Mouse (Mus musculus) heart, postnatal 0 days (tissue): ENCODE data around the gene Myrf.

ENCODE experiments used
- CTCF ChIP-seq: IDR thresholded peaks from 2 replicates; pipeline ENCODE4 v1.5.1; 2016; ENCODE audit warnings: antibody characterized with exemption, control low read depth, low read depth
- EP300 ChIP-seq: IDR thresholded peaks from 2 replicates; pipeline ENCODE4 v1.6.1; 2016; ENCODE audit warnings: antibody characterized with exemption, low read depth

- TF ChIP-seq EP300 (no peak), CTCF (no peak)
These were observed 36.5 kb downstream of the Myrf start, which contains the start of the genes Tmem258 and Fen1 for GRCm38 (mm10) chr19:10203848-10204615.
